Mouse (Mus musculus) A20 (cell line): ENCODE data around the gene Tinagl1.

Experiments used
- DNase-seq: peaks from one replicate; pipeline ENCODE4 v3.0.0-alpha.2; 2011; ENCODE audit warnings: low read depth, low spot score

Gene Tinagl1

DNA sequence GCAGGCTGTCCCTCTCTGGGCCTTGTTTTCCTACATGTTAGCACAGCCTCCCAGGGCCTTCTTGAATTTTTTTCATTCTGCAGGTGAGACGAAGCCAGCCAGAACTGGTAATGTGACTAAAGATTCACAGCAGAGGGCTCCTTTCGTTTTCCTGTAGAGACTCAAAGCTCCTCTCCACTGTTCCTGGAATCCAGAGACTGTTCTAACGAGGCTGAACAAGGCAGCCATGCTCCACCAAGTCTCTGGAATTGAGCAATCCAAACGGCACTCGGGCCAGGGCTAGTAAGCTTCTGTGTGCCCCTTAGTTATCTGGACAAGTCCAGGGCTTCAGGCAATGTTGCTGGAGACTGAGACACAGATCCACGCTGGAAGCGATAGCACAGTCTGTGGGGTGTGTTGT lies 2.6 kb upstream of the Tinagl1 start:
- no peak for DNase-seq

DNA sequence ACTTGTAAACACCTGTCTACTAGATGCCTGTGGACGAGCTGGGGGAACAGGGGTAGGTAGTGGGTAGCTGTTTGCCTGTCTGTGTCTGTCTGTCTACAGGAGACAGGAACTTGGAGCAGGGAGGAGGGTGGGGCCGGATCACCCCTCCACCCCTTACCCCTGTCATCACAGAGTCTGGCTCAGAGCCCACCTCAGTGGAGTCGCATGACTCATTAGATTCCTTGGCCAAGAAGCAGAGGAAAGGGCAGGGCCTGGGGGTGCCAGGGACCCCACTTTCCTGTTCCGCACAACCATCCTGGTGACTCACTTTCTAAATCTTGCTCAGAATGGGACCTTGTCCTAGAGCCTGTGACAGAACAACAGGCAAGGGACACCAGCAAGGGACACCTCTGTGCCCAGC lies 2.2 kb upstream of the Tinagl1 start:
- no peak for DNase-seq

GRCm38 (mm10) chr4:130176156-130176720 lies 1.3 kb upstream of the Tinagl1 start:
- DNase-seq, result peak; percentile 16

- DNase-seq, result no peak
These were observed 439 bp downstream of the Tinagl1 start for GRCm38 (mm10) chr4:130174335-130175031.

GRCm38 (mm10) chr4:130173911-130174311 lies 1.0 kb downstream of the Tinagl1 start:
- DNase-seq, result no peak

DNA sequence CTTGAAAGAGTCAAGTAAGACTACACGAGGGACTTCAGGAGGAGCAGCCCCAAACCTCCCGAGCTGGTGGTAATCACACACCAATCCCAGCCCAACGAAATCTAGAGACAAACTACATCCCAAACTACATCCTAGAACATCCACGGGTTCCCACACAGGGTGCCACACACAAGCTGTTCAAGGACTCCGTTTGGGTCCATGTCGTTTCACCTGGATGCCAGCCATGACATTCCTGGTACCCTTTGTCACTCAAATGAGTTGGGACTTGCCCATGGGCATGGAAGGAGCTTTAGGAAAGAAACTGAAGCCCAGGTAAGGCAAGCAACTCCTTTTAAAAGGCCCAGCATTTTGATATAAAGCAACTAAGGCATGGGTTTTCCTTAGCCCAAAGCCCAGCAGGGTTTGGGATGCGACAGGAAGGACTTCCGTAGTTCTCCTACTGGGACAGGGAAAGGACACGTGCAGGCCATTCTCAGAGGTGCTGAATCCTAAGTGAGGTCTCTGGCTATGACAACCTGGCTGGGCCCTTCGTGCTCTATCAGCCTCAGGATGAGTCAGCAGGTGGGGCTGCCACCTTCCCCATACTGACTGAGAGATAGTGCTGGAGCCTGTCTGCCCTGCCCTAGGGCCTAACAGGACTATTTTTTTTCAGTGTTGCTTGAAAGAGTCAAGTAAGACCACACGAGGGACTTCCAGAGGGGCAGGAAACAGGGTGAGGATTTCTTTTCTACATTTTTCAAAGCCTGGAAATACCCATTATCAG lies 1.7 kb downstream of the Tinagl1 start:
- DNase-seq, result no peak

DNA sequence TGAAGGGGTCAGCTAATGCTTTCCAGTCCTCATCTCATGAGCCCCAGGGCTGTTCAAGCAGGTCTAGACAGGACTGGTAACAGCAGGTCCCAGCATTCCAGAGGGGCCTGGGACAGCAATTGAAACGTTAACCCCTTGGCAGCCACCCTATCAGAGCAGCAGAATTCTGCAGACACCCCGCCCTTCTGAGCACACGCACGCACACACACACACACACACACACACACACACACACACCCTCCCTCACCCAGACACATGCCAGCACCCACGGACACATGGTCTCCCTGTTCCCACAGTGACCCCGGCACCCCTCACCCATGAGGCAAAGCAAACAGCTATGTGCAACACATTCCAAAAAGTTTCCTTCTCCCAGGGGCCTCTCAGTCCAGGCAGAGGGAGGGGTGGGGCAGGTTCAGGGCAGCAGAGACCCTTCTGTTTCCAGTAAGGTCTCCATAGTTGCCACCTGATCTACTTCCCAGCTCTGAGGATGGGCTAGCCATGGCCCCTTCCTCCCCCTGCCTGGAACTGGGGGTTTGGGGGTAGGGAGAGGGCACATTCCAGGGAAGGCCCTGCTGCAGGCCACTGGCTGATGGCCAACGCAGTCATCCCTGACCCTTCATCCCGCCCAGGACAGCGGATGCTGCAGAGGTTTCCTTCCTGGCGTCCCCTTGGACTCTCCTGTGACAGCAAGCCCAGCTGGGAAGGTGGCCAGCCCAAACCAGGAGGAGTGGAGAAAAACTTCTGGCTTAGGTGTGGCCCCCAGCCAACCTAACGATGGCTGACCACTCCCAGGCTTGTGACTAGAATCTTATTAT lies 2.8 kb downstream of the Tinagl1 start:
- DNase-seq, result no peak

GRCm38 (mm10) chr4:130170362-130170761 lies 4.6 kb downstream of the Tinagl1 start:
- DNase-seq, result no peak

DNA sequence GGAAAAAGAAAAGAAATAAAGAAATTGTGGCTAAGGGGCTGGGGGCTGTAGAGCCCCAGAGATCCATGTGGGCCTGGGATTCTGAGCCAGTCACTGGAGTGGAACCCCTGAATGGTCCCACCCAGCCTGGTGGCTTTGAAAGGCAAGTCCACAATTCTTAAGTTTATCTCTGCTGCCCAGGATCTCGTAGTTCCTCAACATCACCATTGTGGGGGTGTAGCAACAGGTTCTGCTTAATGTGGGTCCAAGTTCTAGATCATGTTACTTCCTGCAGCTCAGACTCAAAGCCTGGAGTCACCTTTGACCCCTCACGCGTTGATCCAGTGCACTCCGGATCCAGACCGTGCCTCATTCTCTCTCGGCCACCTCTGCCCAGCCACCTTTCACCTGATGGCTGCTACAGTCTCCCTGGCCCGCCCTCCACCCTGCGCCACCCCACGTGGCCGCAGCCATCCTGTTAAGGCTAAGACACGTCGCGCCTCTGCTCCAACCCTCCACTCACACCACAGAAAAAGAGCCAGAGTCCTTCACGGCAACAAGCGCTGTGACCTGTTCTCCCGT lies 5.4 kb downstream of the Tinagl1 start:
- no peak for DNase-seq

- DNase-seq, result no peak
These were observed 6.4 kb downstream of the Tinagl1 start for GRCm38 (mm10) chr4:130168280-130169183.

DNA sequence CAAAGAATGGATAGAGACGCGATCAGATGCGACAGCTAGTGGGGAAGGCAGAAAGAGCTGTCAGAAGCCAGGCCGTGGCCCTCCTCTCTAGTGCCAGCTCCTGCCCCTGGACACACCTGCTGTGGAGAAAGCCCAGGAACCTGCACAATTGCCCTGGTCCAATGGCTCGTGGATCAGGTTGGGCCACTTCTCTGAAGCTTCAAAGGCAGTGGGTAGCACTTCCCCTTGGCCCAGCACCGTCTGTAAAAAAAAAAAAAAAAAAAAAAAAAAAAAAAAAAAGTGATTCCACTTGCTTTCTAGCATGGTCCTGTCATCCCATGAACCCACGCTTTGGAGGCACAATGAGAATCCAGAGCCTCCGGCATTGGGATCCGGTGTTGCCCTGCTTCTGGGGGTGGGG lies 7.1 kb downstream of the Tinagl1 start:
- no peak for DNase-seq

DNA sequence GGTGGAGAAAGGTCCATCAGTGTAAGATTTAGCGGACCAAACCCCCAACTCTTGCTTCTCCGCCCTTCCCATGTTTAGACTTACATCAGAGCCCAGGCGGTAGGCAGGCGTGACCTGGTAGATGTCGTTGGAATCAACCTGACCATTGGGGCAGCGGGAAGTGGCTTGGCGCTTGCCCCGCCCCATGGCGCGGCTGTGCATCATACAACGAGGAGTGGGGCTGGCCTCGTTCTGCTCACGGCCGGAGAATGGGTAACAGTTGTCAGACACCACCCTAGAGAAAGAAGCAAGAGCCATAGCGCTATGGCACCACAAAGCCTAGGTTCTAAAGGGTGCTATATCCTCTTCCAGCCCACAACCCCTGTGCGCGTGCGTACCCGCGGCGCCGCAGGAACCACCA lies 7.6 kb downstream of the Tinagl1 start:
- DNase-seq, result no peak

GRCm38 (mm10) chr4:130166592-130166991 lies 8.3 kb downstream of the Tinagl1 start:
- DNase-seq, result no peak

- no peak for DNase-seq
These were observed 8.9 kb downstream of the Tinagl1 start for GRCm38 (mm10) chr4:130166061-130166460.

DNA sequence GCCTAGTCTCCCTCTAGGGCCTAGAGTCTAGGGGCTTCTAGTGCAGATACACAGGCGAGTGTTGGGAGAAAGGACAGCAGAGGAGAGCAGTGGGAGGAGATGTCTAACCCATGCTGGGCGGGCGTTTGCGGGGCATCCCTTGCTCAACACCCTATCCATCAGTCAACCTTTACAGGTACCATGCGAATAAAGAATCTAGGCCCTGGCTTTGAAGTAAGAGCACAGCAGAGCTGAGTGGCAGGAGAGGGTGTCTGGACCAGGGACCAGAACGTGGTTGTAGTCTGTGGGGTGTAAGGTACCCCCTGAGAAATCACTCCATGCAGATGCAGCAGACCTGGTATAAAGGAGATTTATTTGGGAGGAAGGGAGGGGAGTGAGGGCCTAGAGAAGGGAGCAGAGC lies 10.8 kb downstream of the Tinagl1 start:
- no peak for DNase-seq

GRCm38 (mm10) chr4:130163391-130163861 lies 11.5 kb downstream of the Tinagl1 start:
- no peak for DNase-seq

DNA sequence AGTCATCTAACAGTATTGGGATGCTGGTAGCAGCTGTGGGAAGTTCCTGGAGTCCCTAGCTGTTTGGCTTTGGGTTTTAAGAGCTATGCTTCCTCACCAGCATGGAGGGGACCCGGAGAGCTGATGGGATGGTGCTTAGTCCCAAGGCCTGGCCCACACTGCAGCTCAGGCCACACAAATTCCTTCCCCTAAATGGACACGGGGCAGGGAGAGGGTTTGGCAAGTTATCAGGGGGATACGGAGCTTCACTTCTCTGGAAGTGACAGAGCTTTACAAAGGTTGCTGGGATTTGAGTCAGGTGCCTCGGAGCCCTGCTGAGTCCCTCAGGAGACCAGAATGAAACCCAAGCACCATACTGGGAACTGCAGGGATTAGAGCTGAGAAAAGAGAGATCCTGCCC lies 13.6 kb downstream of the Tinagl1 start:
- DNase-seq, result no peak

DNA sequence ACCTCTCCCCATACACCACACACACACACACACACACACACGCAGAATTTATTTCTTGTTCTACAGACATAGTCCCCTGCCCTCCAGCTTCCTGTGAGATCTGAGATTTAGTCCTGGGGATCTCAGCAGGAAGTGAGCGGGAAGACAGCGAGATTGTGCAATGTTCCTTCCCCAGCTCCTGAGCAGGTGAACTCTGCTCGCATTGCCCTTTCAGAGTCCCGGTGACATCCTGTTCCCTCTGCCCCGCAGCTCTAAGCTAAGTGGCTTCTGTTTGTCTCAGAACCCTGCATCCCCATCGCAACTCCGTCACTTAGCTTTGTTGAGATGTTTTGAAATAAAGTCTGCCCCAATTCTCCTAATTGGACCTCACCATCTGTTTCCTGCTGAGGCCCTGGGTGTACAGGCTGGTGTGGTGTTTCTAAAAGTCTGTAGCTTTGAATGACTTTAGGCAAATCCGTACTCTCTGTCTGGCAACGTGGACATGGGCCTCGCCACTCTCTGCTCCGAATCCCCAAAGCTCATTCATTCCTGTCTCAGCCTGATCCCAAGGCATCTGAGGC lies 18.0 kb downstream of the Tinagl1 start:
- DNase-seq, result no peak

DNA sequence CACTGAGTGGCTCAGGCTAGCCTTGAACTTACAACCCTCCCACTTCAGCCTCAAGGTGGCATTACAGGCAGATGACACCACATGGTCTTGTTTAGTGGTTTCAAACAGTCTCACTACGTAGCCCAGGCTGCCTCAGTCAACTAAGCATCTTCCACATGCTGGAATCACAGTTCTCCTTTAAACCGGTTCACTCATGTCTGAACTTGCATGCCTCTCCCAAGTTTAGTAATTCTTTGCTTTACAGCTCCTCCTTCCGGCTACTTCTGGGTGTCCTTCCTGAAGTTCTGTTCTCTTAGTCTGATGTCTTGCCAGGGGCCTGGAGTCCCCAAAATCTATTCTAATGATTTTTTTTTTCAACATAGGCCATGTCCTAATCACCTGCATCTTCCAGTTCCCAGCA lies 20.7 kb downstream of the Tinagl1 start:
- DNase-seq, result no peak

GRCm38 (mm10) chr4:130148405-130148804 lies 26.5 kb downstream of the Tinagl1 start:
- no peak for DNase-seq
